Mouse (Mus musculus): Measurements from ENCODE around the gene Nat10. TPM values are rescaled to one million over a fixed set of nuclear protein-coding genes. Genes with fewer than 3 reads are reported as not detected.

Gene Nat10
- polyA plus RNA-seq, 1 experiment from 2014 or later = 8.8 TPM

DNA sequence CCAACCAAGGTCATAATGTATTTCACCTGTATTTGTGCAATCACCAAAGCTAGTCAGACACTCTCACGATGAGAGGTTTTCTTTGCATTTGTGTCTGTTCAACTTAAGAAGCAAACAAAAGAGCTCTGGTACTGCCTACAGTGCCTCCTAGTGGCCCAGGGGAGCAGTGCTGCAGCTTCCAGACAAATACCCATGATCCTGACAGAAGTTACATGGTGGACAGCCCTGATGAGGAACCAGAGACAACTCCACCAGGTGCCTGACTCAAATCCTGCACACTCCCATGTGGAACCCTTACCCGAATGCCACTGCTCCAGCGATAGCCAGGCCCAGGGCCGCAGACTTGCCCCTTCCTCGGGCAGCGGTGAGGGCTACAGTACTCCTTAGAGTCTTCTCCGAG is 17.1 kb downstream of the Nat10 start:
- ATAC-seq (ENCODE audit: low FRiP score, low TSS enrichment) (no peak), DNase-seq (ENCODE audit: low spot score) (peak; percentile 71)
- no peaks in the 10 kb centered on the region for H3K4me1 ChIP-seq (replicated peaks; ENCODE audit: control insufficient read depth, insufficient read depth)
- H3K4me3 ChIP-seq (ENCODE audit: low read depth, low read length) = no peak overlapping the region
- WGBS = 77% methylated on average over 7 of the region's 7 CpGs
- H3K36me3 ChIP-seq (ENCODE audit: control insufficient read depth, insufficient read depth, low read length) = peaks cover 9% of the 10 kb centered on the region; the same call in 1 of the 2 replicates
- H3K9ac ChIP-seq (ENCODE audit: low read length) = no peak overlapping the region
- TF ChIP-seq CTCF (IDR thresholded peaks at IDR 0.05; ENCODE audit: low read depth) (peak; percentile 89), EP300 (optimal IDR thresholded peaks at IDR 0.05) (no peak)
- H3K4me2 ChIP-seq (replicated peaks; ENCODE audit: low read depth) = no peak overlapping the region
- H3K27me3 ChIP-seq (ENCODE audit: control insufficient read depth, insufficient read depth, low read length) = no peaks in the 10 kb centered on the region
- no peaks in the 10 kb centered on the region for H3K9me3 ChIP-seq (ENCODE audit: control insufficient read depth, low read length)
- no peak overlapping the region for H3K27ac ChIP-seq (replicated peaks)

DNA sequence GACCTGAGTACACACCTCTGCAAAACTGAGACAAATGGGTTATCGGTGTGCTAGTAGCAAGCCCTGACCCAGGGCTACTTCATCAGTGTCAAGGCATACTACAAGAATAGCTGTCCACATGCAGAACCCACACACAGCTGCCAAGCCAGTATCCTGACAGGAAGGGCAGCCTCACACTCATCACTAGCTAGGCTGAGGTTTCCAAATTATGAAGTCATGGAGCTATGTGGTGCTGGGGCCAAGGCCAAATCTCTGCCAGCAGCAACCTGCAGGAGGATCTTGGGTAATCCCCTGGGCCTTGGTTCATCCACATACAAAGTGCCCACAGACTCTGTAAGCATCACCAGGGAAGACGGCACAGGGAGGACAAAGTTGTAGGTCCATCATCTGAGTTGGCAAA is 17.5 kb downstream of the Nat10 start:
- Histone ChIP-seq H3K9me3 (ENCODE audit: control insufficient read depth, low read length) (no peaks in the 10 kb centered on the region), H3K27ac (replicated peaks) (no peak overlapping the region), H3K9ac (ENCODE audit: low read length) (no peak overlapping the region), H3K27me3 (ENCODE audit: control insufficient read depth, insufficient read depth, low read length) (no peaks in the 10 kb centered on the region), H3K4me2 (replicated peaks; ENCODE audit: low read depth) (no peak overlapping the region), H3K36me3 (ENCODE audit: control insufficient read depth, insufficient read depth, low read length) (peaks cover 9% of the 10 kb centered on the region; the same call in 1 of the 2 replicates), H3K4me1 (replicated peaks; ENCODE audit: control insufficient read depth, insufficient read depth) (no peaks in the 10 kb centered on the region), H3K4me3 (ENCODE audit: low read depth, low read length) (no peak overlapping the region)
- no peak for DNase-seq (ENCODE audit: low spot score)
- no peak for ATAC-seq (ENCODE audit: low FRiP score, low TSS enrichment)
- 82% methylated on average over 2 of the region's 2 CpGs for WGBS
- TF ChIP-seq EP300 (optimal IDR thresholded peaks at IDR 0.05) (no peak), CTCF (IDR thresholded peaks at IDR 0.05; ENCODE audit: low read depth) (no peak)

GRCm38 (mm10) chr2:103742821-103743220 is 18.2 kb downstream of the Nat10 start:
- WGBS = 99% methylated on average over 6 of the region's 6 CpGs
- H3K36me3 ChIP-seq (ENCODE audit: control insufficient read depth, insufficient read depth, low read length) = peaks cover 6% of the 10 kb centered on the region; the same call in 1 of the 2 replicates
- ATAC-seq (ENCODE audit: low FRiP score, low TSS enrichment) = no peak

DNA sequence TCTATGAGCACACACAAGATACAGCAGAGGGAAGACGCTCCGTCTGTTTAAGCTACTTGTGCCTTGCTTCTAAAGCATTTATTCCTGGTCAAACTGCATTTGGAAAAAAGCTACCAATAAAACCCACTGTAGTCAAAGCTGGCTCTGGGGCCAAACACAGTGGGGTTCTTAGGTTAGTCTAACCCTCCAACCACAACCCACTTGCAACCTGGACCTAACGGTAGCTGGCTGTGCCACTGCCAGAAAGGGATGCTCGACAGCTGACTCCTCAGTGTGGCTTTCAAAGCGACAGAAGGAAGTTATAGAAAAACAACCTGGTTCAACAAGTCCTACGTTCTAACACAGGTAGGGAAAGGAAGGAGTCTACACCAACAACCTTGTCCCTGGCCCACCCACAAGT is 29.6 kb downstream of the Nat10 start:
- peaks cover 17% of the 10 kb centered on the region for H3K36me3 ChIP-seq (ENCODE audit: control insufficient read depth, insufficient read depth, low read length)
- no peak for TF ChIP-seq CTCF (IDR thresholded peaks at IDR 0.05; ENCODE audit: low read depth)
- no peak for TF ChIP-seq EP300 (optimal IDR thresholded peaks at IDR 0.05)
- no peaks in the 10 kb centered on the region for H3K4me1 ChIP-seq (replicated peaks; ENCODE audit: control insufficient read depth, insufficient read depth)
- ATAC-seq (ENCODE audit: low FRiP score, low TSS enrichment) = no peak
- H3K4me2 ChIP-seq (replicated peaks; ENCODE audit: low read depth) = no peak overlapping the region
- H3K9ac ChIP-seq (ENCODE audit: low read length) = no peak overlapping the region
- no peak overlapping the region for H3K4me3 ChIP-seq (ENCODE audit: low read depth, low read length)
- no peaks in the 10 kb centered on the region for H3K27me3 ChIP-seq (ENCODE audit: control insufficient read depth, insufficient read depth, low read length)
- H3K27ac ChIP-seq (replicated peaks) = no peak overlapping the region
- H3K9me3 ChIP-seq (ENCODE audit: control insufficient read depth, low read length) = no peaks in the 10 kb centered on the region
- DNase-seq (ENCODE audit: low spot score) = no peak
- WGBS = 88% methylated on average over 6 of the region's 6 CpGs

More at GRCm38 (mm10) chr2:103742821-103743220, 18.2 kb downstream of the Nat10 start:
- H3K4me2 ChIP-seq (replicated peaks; ENCODE audit: low read depth) = no peak overlapping the region
- no peak overlapping the region for H3K4me3 ChIP-seq (ENCODE audit: low read depth, low read length)
- no peak overlapping the region for H3K9ac ChIP-seq (ENCODE audit: low read length)
- no peaks in the 10 kb centered on the region for H3K9me3 ChIP-seq (ENCODE audit: control insufficient read depth, low read length)
- H3K4me1 ChIP-seq (replicated peaks; ENCODE audit: control insufficient read depth, insufficient read depth) = no peaks in the 10 kb centered on the region
- no peaks in the 10 kb centered on the region for H3K27me3 ChIP-seq (ENCODE audit: control insufficient read depth, insufficient read depth, low read length)
- no peak overlapping the region for H3K27ac ChIP-seq (replicated peaks)
- TF ChIP-seq EP300 (optimal IDR thresholded peaks at IDR 0.05) (no peak), CTCF (IDR thresholded peaks at IDR 0.05; ENCODE audit: low read depth) (no peak)
- no peak for DNase-seq (ENCODE audit: low spot score)

GRCm38 (mm10) chr2:103730999-103731398 is 30.1 kb downstream of the Nat10 start:
- no peak overlapping the region for H3K4me2 ChIP-seq (replicated peaks; ENCODE audit: low read depth)
- H3K4me1 ChIP-seq (replicated peaks; ENCODE audit: control insufficient read depth, insufficient read depth) = no peaks in the 10 kb centered on the region
- H3K9me3 ChIP-seq (ENCODE audit: control insufficient read depth, low read length) = no peaks in the 10 kb centered on the region
- no peak overlapping the region for H3K9ac ChIP-seq (ENCODE audit: low read length)
- H3K4me3 ChIP-seq (ENCODE audit: low read depth, low read length) = no peak overlapping the region
- peaks cover 18% of the 10 kb centered on the region for H3K36me3 ChIP-seq (ENCODE audit: control insufficient read depth, insufficient read depth, low read length)
- DNase-seq (ENCODE audit: low spot score) (no peak), ATAC-seq (ENCODE audit: low FRiP score, low TSS enrichment) (no peak)
- TF ChIP-seq EP300 (optimal IDR thresholded peaks at IDR 0.05) = no peak
- TF ChIP-seq CTCF (IDR thresholded peaks at IDR 0.05; ENCODE audit: low read depth) = no peak
- H3K27ac ChIP-seq (replicated peaks) = no peak overlapping the region
- 81% methylated on average over 8 of the region's 8 CpGs for WGBS
- H3K27me3 ChIP-seq (ENCODE audit: control insufficient read depth, insufficient read depth, low read length) = no peaks in the 10 kb centered on the region

DNA sequence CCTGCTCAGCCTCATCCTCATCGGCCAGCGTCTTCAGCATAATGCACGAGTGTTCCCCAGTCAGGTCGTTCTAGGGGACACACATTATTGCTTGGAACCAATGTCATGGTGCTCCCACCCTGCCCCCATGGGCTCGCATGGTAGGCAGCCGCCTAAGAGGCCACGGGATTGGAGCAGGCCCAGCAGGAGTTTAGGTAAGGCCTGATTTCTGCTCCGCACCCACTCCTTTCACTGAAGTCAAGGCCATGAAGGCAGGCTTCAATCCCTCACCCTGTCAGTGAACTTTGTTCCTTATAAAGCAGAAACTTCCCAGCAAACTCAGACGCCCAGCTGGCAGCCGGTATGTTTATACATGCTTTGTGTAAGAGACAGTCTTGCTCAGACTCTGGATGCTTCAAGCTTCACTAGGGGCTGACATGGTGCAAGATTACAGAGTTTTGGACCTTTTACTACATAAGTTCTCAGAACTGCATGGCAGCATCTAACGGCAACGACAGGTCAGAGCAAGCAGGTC is 33.0 kb downstream of the Nat10 start:
- Histone ChIP-seq H3K9me3 (ENCODE audit: control insufficient read depth, low read length) (no peaks in the 10 kb centered on the region), H3K4me2 (replicated peaks; ENCODE audit: low read depth) (no peak overlapping the region), H3K4me1 (replicated peaks; ENCODE audit: control insufficient read depth, insufficient read depth) (no peaks in the 10 kb centered on the region), H3K4me3 (ENCODE audit: low read depth, low read length) (no peak overlapping the region), H3K27me3 (ENCODE audit: control insufficient read depth, insufficient read depth, low read length) (no peaks in the 10 kb centered on the region), H3K27ac (replicated peaks) (0 out of 2 replicates have a peak overlapping the region, but pooled peaks have one; percentile 24), H3K9ac (ENCODE audit: low read length) (no peak overlapping the region; the same call in 1 of the 2 replicates), H3K36me3 (ENCODE audit: control insufficient read depth, insufficient read depth, low read length) (peaks cover 15% of the 10 kb centered on the region)
- DNase-seq (ENCODE audit: low spot score) (no peak), ATAC-seq (ENCODE audit: low FRiP score, low TSS enrichment) (0 out of 2 replicates have a peak, but pooled peaks have one; percentile 43)
- 57% methylated on average over 12 of the region's 12 CpGs for WGBS
- TF ChIP-seq EP300 (optimal IDR thresholded peaks at IDR 0.05) (no peak), CTCF (IDR thresholded peaks at IDR 0.05; ENCODE audit: low read depth) (no peak)
